Mouse (Mus musculus) lung, postnatal 4 days (tissue): Measurements from ENCODE around the gene D030056L22Rik.

Source experiments
- DNase-seq, 2 experiments: peaks; one replicate each; pipeline ENCODE4 v3.0.0; 2021

The D030056L22Rik gene

GRCm38 (mm10) chr19:18735901-18736300, 22.9 kb downstream of the D030056L22Rik start:
- DNase-seq, result no peak

GRCm38 (mm10) chr19:18739146-18739545, 26.2 kb downstream of the D030056L22Rik start:
- no peak for DNase-seq

- peak; percentile 26 to 50 for DNase-seq
These were observed 31.0 kb downstream of the D030056L22Rik start for GRCm38 (mm10) chr19:18743946-18744345.

GRCm38 (mm10) chr19:18746576-18747340, 33.8 kb downstream of the D030056L22Rik start:
- DNase-seq, result no peak

GRCm38 (mm10) chr19:18747379-18747778, 34.4 kb downstream of the D030056L22Rik start:
- DNase-seq, result no peak

GRCm38 (mm10) chr19:18749598-18750339, 36.8 kb downstream of the D030056L22Rik start, which contains the start of gene Trpm6:
TSS of gene Trpm6 (plus strand) at chr19:18749983.
- DNase-seq, result peak; percentile 49 to 64

GRCm38 (mm10) chr19:18757191-18757590, 44.2 kb downstream of the D030056L22Rik start:
- DNase-seq, result no peak

GRCm38 (mm10) chr19:18757706-18758105, 44.7 kb downstream of the D030056L22Rik start:
- DNase-seq, result no peak

GRCm38 (mm10) chr19:18758269-18758668, 45.3 kb downstream of the D030056L22Rik start:
- peak; percentile 31 to 69 for DNase-seq

GRCm38 (mm10) chr19:18758916-18759315, 45.9 kb downstream of the D030056L22Rik start:
- DNase-seq, result peak in 1 of 2 experiments; percentile 35

GRCm38 (mm10) chr19:18766399-18766798, 53.4 kb downstream of the D030056L22Rik start:
- no peak for DNase-seq
